Mouse (Mus musculus): ENCODE data around the gene Rrp9. TPM values are rescaled to one million over a fixed set of nuclear protein-coding genes. Genes with fewer than 3 reads are reported as not detected.

The Rrp9 gene
- total RNA-seq (2021): 10 to 100 TPM; 31.5 to 37.0 TPM
- long read RNA-seq, experiment 1, transcript Rrp9-201 (15 exons, 1,586 nt): major isoform, 25 of 38 reads
- long read RNA-seq, experiment 1, partial matches to known transcripts: 2 of 38 reads
- long read RNA-seq, experiment 1, other reads (novel, unspliced or antisense): 11 of 38 reads
- long read RNA-seq, experiment 2, transcript Rrp9-201 (15 exons, 1,586 nt): major isoform, 32 of 38 reads
- long read RNA-seq, experiment 2, partial matches to known transcripts: 2 of 38 reads
- long read RNA-seq, experiment 2, other reads (novel, unspliced or antisense): 4 of 38 reads

- no peak for DNase-seq (ENCODE audit: low spot score in 2 of 2)
These were observed at the start of gene Rrp9 for GRCm38 (mm10) chr9:106475663-106476001. Gene Rrp9, plus strand, starts transcription at chr9:106475963.

GRCm38 (mm10) chr9:106428719-106429220, 47.0 kb upstream of the Rrp9 start:
- no peak for DNase-seq (ENCODE audit: low spot score in 2 of 2)

- DNase-seq (ENCODE audit: low spot score in 2 of 2): peak; percentile 94 to 97
These were observed 46.3 kb upstream of the Rrp9 start, which contains the start of gene Rpl29 for GRCm38 (mm10) chr9:106429221-106430014. Gene Rpl29, plus strand, starts transcription at chr9:106429454.

- no peak for DNase-seq (ENCODE audit: low spot score in 2 of 2)
These were observed 45.8 kb upstream of the Rrp9 start for GRCm38 (mm10) chr9:106430015-106430264.

GRCm38 (mm10) chr9:106433389-106433788, 42.4 kb upstream of the Rrp9 start:
- no peak for DNase-seq (ENCODE audit: low spot score in 2 of 2)

GRCm38 (mm10) chr9:106436566-106436965, 39.2 kb upstream of the Rrp9 start:
- DNase-seq (ENCODE audit: low spot score in 2 of 2): no peak

GRCm38 (mm10) chr9:106442680-106443079, 33.1 kb upstream of the Rrp9 start:
- DNase-seq (ENCODE audit: low spot score in 2 of 2): no peak

- no peak for DNase-seq (ENCODE audit: low spot score in 2 of 2)
These were observed 30.9 kb upstream of the Rrp9 start for GRCm38 (mm10) chr9:106444836-106445235.

GRCm38 (mm10) chr9:106447348-106447747, 28.4 kb upstream of the Rrp9 start, which contains the start of the genes Abhd14b and Abhd14a:
Gene Abhd14b, plus strand, starts transcription at chr9:106447459.
Gene Abhd14a, minus strand, starts transcription at chr9:106447678.
- peak; percentile 93 for DNase-seq (ENCODE audit: low spot score in 2 of 2)

- no peak for DNase-seq (ENCODE audit: low spot score in 2 of 2)
These were observed 27.8 kb upstream of the Rrp9 start for GRCm38 (mm10) chr9:106447951-106448350.

- peak in 1 of 2 experiments; percentile 76 for DNase-seq (ENCODE audit: low spot score in 2 of 2)
These were observed 27.2 kb upstream of the Rrp9 start for GRCm38 (mm10) chr9:106448498-106449031.

- DNase-seq (ENCODE audit: low spot score in 2 of 2): no peak
These were observed 25.8 kb upstream of the Rrp9 start for GRCm38 (mm10) chr9:106449947-106450346.

GRCm38 (mm10) chr9:106450661-106451060, 25.1 kb upstream of the Rrp9 start:
- no peak for DNase-seq (ENCODE audit: low spot score in 2 of 2)

- DNase-seq (ENCODE audit: low spot score in 2 of 2): no peak
These were observed 24.5 kb upstream of the Rrp9 start for GRCm38 (mm10) chr9:106451298-106451697.

GRCm38 (mm10) chr9:106451899-106452298, 23.9 kb upstream of the Rrp9 start:
- DNase-seq (ENCODE audit: low spot score in 2 of 2): no peak

- no peak for DNase-seq (ENCODE audit: low spot score in 2 of 2)
These were observed 23.4 kb upstream of the Rrp9 start for GRCm38 (mm10) chr9:106452351-106452750.

GRCm38 (mm10) chr9:106452821-106453220, 22.9 kb upstream of the Rrp9 start:
- DNase-seq (ENCODE audit: low spot score in 2 of 2): no peak

GRCm38 (mm10) chr9:106453271-106454070, 22.3 kb upstream of the Rrp9 start, which contains the start of gene Pcbp4:
Gene Pcbp4, plus strand, starts transcription at chr9:106453291.
- no peak for DNase-seq (ENCODE audit: low spot score in 2 of 2)

GRCm38 (mm10) chr9:106454071-106454761, 21.5 kb upstream of the Rrp9 start:
- no peak for DNase-seq (ENCODE audit: low spot score in 2 of 2)

- DNase-seq (ENCODE audit: low spot score in 2 of 2): no peak
These were observed 20.7 kb upstream of the Rrp9 start for GRCm38 (mm10) chr9:106454888-106455681.
